Mouse (Mus musculus) urinary bladder, postnatal 36 days (tissue): ENCODE measurements around the gene Lrfn2.

Experiments
- DNase-seq, 2 experiments: peaks; one replicate each; pipeline ENCODE4 v3.0.0; 2022; ENCODE audit warnings: low spot score in 2 of 2, mixed read lengths in 1 of 2

Lrfn2 gene

GRCm38 (mm10) chr17:48931621-48932405 lies at the start of gene Lrfn2:
Gene Lrfn2 (plus strand): TSS chr17:48932379.
- peak; percentile 70 to 72 for DNase-seq

- DNase-seq = no peak
Measured at GRCm38 (mm10) chr17:48887472-48888385, 44.5 kb upstream of the Lrfn2 start.

- no peak for DNase-seq
Measured at GRCm38 (mm10) chr17:48905286-48906040, 26.7 kb upstream of the Lrfn2 start.

GRCm38 (mm10) chr17:48913437-48913836 lies 18.7 kb upstream of the Lrfn2 start:
- DNase-seq = no peak

- DNase-seq = no peak
Measured at GRCm38 (mm10) chr17:48917411-48917810, 14.8 kb upstream of the Lrfn2 start.

GRCm38 (mm10) chr17:48918458-48918857 lies 13.7 kb upstream of the Lrfn2 start:
- no peak for DNase-seq

GRCm38 (mm10) chr17:48922905-48923304 lies 9.3 kb upstream of the Lrfn2 start:
- DNase-seq = no peak

GRCm38 (mm10) chr17:48925426-48925825 lies 6.8 kb upstream of the Lrfn2 start:
- DNase-seq = no peak

- DNase-seq = no peak
Measured at GRCm38 (mm10) chr17:48930994-48931393, 1.2 kb upstream of the Lrfn2 start.

- no peak for DNase-seq
Measured at GRCm38 (mm10) chr17:48932406-48932906, 277 bp downstream of the Lrfn2 start.

GRCm38 (mm10) chr17:48932916-48933315 lies 737 bp downstream of the Lrfn2 start:
- DNase-seq = no peak

GRCm38 (mm10) chr17:48935201-48935600 lies 3.0 kb downstream of the Lrfn2 start:
- no peak for DNase-seq

GRCm38 (mm10) chr17:48936445-48937141 lies 4.4 kb downstream of the Lrfn2 start:
- no peak for DNase-seq

- DNase-seq = peak in 1 of 2 experiments; percentile 20
Measured at GRCm38 (mm10) chr17:48938711-48939220, 6.6 kb downstream of the Lrfn2 start.

GRCm38 (mm10) chr17:48946315-48946714 lies 14.1 kb downstream of the Lrfn2 start:
- no peak for DNase-seq

GRCm38 (mm10) chr17:48946765-48947164 lies 14.6 kb downstream of the Lrfn2 start:
- no peak for DNase-seq

- no peak for DNase-seq
Measured at GRCm38 (mm10) chr17:48951250-48951649, 19.1 kb downstream of the Lrfn2 start.

GRCm38 (mm10) chr17:48956033-48956631 lies 24.0 kb downstream of the Lrfn2 start:
- no peak for DNase-seq

- DNase-seq = peak in 1 of 2 experiments; percentile 25
Measured at GRCm38 (mm10) chr17:48960161-48960698, 28.1 kb downstream of the Lrfn2 start.

GRCm38 (mm10) chr17:48962646-48963045 lies 30.5 kb downstream of the Lrfn2 start:
- no peak for DNase-seq
